Mouse (Mus musculus): ENCODE data around the gene Jade2. TPM values are rescaled to one million over a fixed set of nuclear protein-coding genes. Genes with fewer than 3 reads are reported as not detected.

Gene Jade2
- total and polyA plus RNA-seq, 3 experiments = 25.6 to 60.1 (median 58.2) TPM

DNA sequence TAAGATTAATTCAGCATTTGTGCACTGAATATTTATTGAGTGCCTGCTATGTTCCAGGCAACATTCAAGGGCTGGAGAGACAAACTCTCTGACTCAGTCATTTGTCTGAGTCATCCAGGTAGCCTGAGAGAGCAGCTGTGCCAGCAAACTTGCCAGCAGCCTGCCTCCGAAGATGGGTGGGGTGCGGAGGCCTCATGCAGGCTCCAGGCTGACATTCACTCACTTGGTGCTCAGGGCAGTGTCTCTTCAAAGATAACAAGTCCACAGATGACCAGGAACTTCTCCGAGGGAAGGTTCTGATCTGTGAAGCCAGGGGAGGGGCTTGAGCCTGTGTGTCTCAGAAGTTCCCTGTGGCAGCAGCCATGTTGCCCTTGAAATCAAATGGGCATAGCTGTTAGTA, 8.6 kb upstream of the Jade2 start:
- H3K27ac ChIP-seq (ENCODE audit: insufficient read depth, low read depth) = no peak overlapping the region
- TF ChIP-seq UBTF (IDR thresholded peaks at IDR 0.05; ENCODE audit: low read depth, low read length) = peak; percentile 86
- peak; percentile 83 for TF ChIP-seq TBP (conservative IDR thresholded peaks at IDR 0.05; ENCODE audit: low read depth, low read length)
- no peak for TF ChIP-seq PAX5 (IDR thresholded peaks at IDR 0.05; ENCODE audit: low read length)
- TF ChIP-seq MEF2A (IDR thresholded peaks at IDR 0.05; ENCODE audit: borderline replicate concordance, low read depth, low read length) = no peak
- dilution Hi-C loops (cut with MboI; ENCODE audit: extremely low pct_ligation_motif_present, extremely low pct_unique_long_range_greater_than_20kb, low sequenced_read_pairs) (no loop called here), in situ Hi-C loops (cut with MboI; ENCODE audit: low pct_ligation_motif_present, low pct_unique_long_range_greater_than_20kb, low sequenced_read_pairs) (loop anchor here (5.0 kb wide), 1 partner anchor 36 kb away; no protein-coding TSS in a partner anchor)
- DNase-seq (ENCODE audit: extremely low read depth) = no peak
- H3K4me2 ChIP-seq (ENCODE audit: insufficient read depth, low read depth, poor library complexity, severe bottlenecking) = no peak overlapping the region
- no peaks in the 10 kb centered on the region for H3K4me1 ChIP-seq (ENCODE audit: control insufficient read depth in 1 of 2, insufficient read depth in 2 of 2)
- no peaks in the 10 kb centered on the region for H3K79me2 ChIP-seq (replicated peaks; ENCODE audit: control insufficient read depth, extremely low read depth, insufficient read depth, poor library complexity, severe bottlenecking)
- no peak overlapping the region for H3K9ac ChIP-seq (ENCODE audit: insufficient read depth, low read depth)
- no peaks in the 10 kb centered on the region for H3K36me3 ChIP-seq (replicated peaks in 1 of 2; ENCODE audit: control insufficient read depth in 1 of 2, insufficient read depth in 1 of 2, low read length in 1 of 2)
- no peak overlapping the region for H3K4me3 ChIP-seq (replicated peaks in 1 of 3; ENCODE audit: low read depth in 2 of 3, low read length in 2 of 3, poor library complexity in 1 of 3)
- H3K27me3 ChIP-seq (replicated peaks) = no peaks in the 10 kb centered on the region
- peaks cover 3% of the 10 kb centered on the region for H3K9me3 ChIP-seq (replicated peaks; ENCODE audit: low read length)

DNA sequence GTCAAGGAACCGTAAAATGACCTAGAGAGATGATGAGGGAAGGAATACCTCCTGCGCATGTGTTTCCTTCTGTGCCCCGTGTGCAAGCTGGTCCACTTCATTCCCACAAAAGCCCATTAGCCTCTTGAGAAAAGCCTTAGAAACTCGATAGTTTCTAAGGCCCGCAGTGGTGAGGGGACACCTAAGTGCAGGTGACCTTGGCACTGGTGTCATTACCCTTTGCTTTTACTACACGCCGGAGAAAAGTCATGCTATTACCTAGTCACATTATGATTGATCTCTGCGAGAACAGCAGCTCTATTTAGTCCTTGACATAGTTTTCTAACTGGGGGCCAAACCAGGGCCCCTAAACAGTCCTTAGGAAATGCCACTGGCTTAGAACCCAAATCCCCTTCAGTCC, 3.2 kb upstream of the Jade2 start:
- dilution Hi-C loops (cut with MboI; ENCODE audit: extremely low pct_ligation_motif_present, extremely low pct_unique_long_range_greater_than_20kb, low sequenced_read_pairs) = no loop called here
- H3K27me3 ChIP-seq (replicated peaks) = no peaks in the 10 kb centered on the region

DNA sequence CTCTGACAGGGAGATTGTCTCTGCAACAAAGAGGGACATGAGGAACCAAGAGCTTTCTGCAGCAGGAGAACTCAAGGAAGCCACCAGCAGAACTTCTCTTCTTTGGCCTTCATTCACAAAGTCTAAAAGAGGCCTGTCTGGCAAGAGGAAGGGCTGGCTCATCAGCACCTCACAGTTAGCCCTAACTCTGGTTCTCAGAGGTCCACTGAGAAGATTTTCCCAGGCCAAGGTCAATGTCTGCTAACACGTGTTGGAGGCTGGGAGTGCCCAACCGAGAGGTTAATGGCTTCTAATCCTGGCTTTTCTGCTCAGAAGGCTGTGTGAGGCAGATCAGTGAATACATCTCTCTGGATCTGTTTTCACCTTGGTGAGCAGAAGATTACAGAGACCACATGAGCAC, 2.1 kb upstream of the Jade2 start:
- Histone ChIP-seq H3K4me1 (ENCODE audit: control insufficient read depth in 1 of 2, insufficient read depth in 2 of 2) (peaks cover 5 to 14% of the 10 kb centered on the region in 2 experiments; a peak in 3 of 4 replicates), H3K4me2 (ENCODE audit: insufficient read depth, low read depth, poor library complexity, severe bottlenecking) (no peak overlapping the region), H3K27me3 (replicated peaks) (no peaks in the 10 kb centered on the region), H3K27ac (ENCODE audit: insufficient read depth, low read depth) (no peak overlapping the region), H3K4me3 (replicated peaks in 1 of 3; ENCODE audit: low read depth in 2 of 3, low read length in 2 of 3, poor library complexity in 1 of 3) (no peak overlapping the region), H3K79me2 (replicated peaks; ENCODE audit: control insufficient read depth, extremely low read depth, insufficient read depth, poor library complexity, severe bottlenecking) (peaks cover 8% of the 10 kb centered on the region), H3K9me3 (replicated peaks; ENCODE audit: low read length) (peaks cover 13% of the 10 kb centered on the region), H3K36me3 (replicated peaks in 1 of 2; ENCODE audit: control insufficient read depth in 1 of 2, insufficient read depth in 1 of 2, low read length in 1 of 2) (no peaks in the 10 kb centered on the region), H3K9ac (ENCODE audit: insufficient read depth, low read depth) (no peak overlapping the region)
- dilution Hi-C loops (cut with MboI; ENCODE audit: extremely low pct_ligation_motif_present, extremely low pct_unique_long_range_greater_than_20kb, low sequenced_read_pairs) (no loop called here), in situ Hi-C loops (cut with MboI; ENCODE audit: low pct_ligation_motif_present, low pct_unique_long_range_greater_than_20kb, low sequenced_read_pairs) (no loop called here)
- DNase-seq (ENCODE audit: extremely low read depth) = no peak
- TF ChIP-seq UBTF (IDR thresholded peaks at IDR 0.05; ENCODE audit: low read depth, low read length) = 0 out of 2 replicates have a peak, but pooled peaks have one; percentile 25
- no peak for TF ChIP-seq RAD21 (IDR thresholded peaks at IDR 0.05; ENCODE audit: low read depth, low read length)

More for the DNA sequence above, 3.2 kb upstream of the Jade2 start:
- Histone ChIP-seq H3K27ac (ENCODE audit: insufficient read depth, low read depth) (no peak overlapping the region), H3K79me2 (replicated peaks; ENCODE audit: control insufficient read depth, extremely low read depth, insufficient read depth, poor library complexity, severe bottlenecking) (peaks cover 3% of the 10 kb centered on the region), H3K4me2 (ENCODE audit: insufficient read depth, low read depth, poor library complexity, severe bottlenecking) (no peak overlapping the region), H3K9ac (ENCODE audit: insufficient read depth, low read depth) (no peak overlapping the region), H3K4me3 (replicated peaks in 1 of 3; ENCODE audit: low read depth in 2 of 3, low read length in 2 of 3, poor library complexity in 1 of 3) (no peak overlapping the region), H3K36me3 (replicated peaks in 1 of 2; ENCODE audit: control insufficient read depth in 1 of 2, insufficient read depth in 1 of 2, low read length in 1 of 2) (no peaks in the 10 kb centered on the region), H3K4me1 (ENCODE audit: control insufficient read depth in 1 of 2, insufficient read depth in 2 of 2) (peaks cover 5 to 14% of the 10 kb centered on the region in 2 experiments; a peak in 3 of 4 replicates), H3K9me3 (replicated peaks; ENCODE audit: low read length) (peaks cover 13% of the 10 kb centered on the region)
- DNase-seq (ENCODE audit: extremely low read depth) = no peak
- TF ChIP-seq ELF1 (IDR thresholded peaks at IDR 0.05; ENCODE audit: low read depth, low read length) = no peak
- no peak for TF ChIP-seq RAD21 (IDR thresholded peaks at IDR 0.05; ENCODE audit: low read depth, low read length)
- TF ChIP-seq ETS1 (conservative IDR thresholded peaks at IDR 0.05; ENCODE audit: low read depth, low read length) = no peak
- TF ChIP-seq NELFE (IDR thresholded peaks at IDR 0.05; ENCODE audit: low read depth, low read length) = no peak
- TF ChIP-seq ZMIZ1 (IDR thresholded peaks at IDR 0.05; ENCODE audit: low read depth, low read length) = no peak
- in situ Hi-C loops (cut with MboI; ENCODE audit: low pct_ligation_motif_present, low pct_unique_long_range_greater_than_20kb, low sequenced_read_pairs) = no loop called here
